Mouse (Mus musculus) forebrain, embryonic 12.5 days (tissue): ENCODE data around the gene H2-Aa. TPM values are rescaled to one million over a fixed set of nuclear protein-coding genes. Genes with fewer than 3 reads are reported as not detected.

Experiments used
- ATAC-seq: fragments of 200-750 bp; cut with Nextera tagmentation; 2 replicates; pipeline ENCODE4 v1.8.0; 2017; ENCODE audit warnings: moderate TSS enrichment; ENCODE audit not compliant: low FRiP score
- H3K27ac ChIP-seq: fragments of 300-500 bp; sonication (generic); 2 replicates; pipeline ENCODE4 v1.5.1; 2016; ENCODE audit warnings: mild to moderate bottlenecking
- H3K27me3 ChIP-seq: fragments of 300-500 bp; sonication (generic); 2 replicates; pipeline ENCODE4 v1.6.1; 2016; ENCODE audit warnings: mild to moderate bottlenecking
- H3K36me3 ChIP-seq: fragments of 300-500 bp; sonication (generic); replicated peaks from 2 replicates; pipeline ENCODE4 v1.6.1; 2016; ENCODE audit warnings: mild to moderate bottlenecking
- H3K4me1 ChIP-seq: fragments of 300-500 bp; sonication (generic); 2 replicates; pipeline ENCODE4 v1.6.1; 2016
- H3K4me2 ChIP-seq: fragments of 300-500 bp; sonication (generic); 2 replicates; pipeline ENCODE4 v1.6.1; 2016; ENCODE audit warnings: mild to moderate bottlenecking, moderate library complexity
- H3K4me3 ChIP-seq: fragments of 300-500 bp; sonication (generic); replicated peaks from 2 replicates; pipeline ENCODE4 v1.5.1; 2016; ENCODE audit warnings: mild to moderate bottlenecking
- H3K9ac ChIP-seq: fragments of 300-500 bp; sonication (generic); 2 replicates; pipeline ENCODE4 v1.6.1; 2016; ENCODE audit warnings: mild to moderate bottlenecking
- H3K9me3 ChIP-seq: fragments of 300-500 bp; sonication (generic); 2 replicates; pipeline ENCODE4 v1.6.1; 2016
- WGBS: fragments of 180-500 bp; shearing (Covaris S2); methylation state at CpG from one replicate; pipeline ENCODE4 v1.1.7; 2016; 5-methylcytosine and 5-hydroxymethylcytosine counted together
- polyA plus RNA-seq: library from polyadenylated mRNA; unstranded; fragments of >200 nt; fragmentation: Nextera tagmentation; extraction: Ambion mirVana; gene quantifications from 2 replicates; pipeline ENCODE4 v1.2.1, GENCODE M21; 2016

H2-Aa gene
- polyA plus RNA-seq, 1 experiment from 2014 or later: not detected

- Histone ChIP-seq H3K4me3 (no peak within 1 kb of the TSS), H3K4me2 (no peak within 1 kb of the TSS), H3K9me3 (no peaks in the 10 kb centered on the region), H3K27me3 (peaks cover 24% of the 10 kb centered on the region; the same call in 1 of the 2 replicates), H3K27ac (no peak within 1 kb of the TSS), H3K36me3 (no peaks in the 10 kb centered on the region), H3K4me1 (no peaks in the 10 kb centered on the region), H3K9ac (no peak within 1 kb of the TSS)
- ATAC-seq: no peak
- whole genome bisulfite sequencing: 73% methylated on average over 11 of the region's 11 CpGs
Observed at GRCm38 (mm10) chr17:34257594-34258375, 29.8 kb downstream of the H2-Aa start, which contains the start of gene H2-Ab1. Gene H2-Ab1 (plus strand): TSS chr17:34257689.

DNA sequence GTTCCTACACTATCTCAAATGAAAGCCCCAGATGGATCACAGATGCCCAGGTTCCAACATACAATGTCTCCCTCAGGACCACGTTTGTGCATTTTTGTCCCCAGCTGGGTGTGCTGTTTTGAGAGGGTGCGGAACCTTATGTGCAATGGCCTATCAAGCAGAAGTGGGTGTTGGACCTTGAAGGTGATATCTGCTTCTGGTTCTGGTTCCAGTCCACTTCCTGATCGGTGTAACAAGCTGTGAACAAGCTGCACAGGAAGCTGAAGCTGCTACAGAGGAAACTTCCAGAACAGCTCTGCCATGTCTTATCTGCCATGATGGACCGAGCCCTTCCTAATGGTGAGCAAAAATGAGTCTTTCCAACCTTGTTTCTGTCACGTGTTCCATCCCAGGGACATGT is 31.1 kb downstream of the H2-Aa start:
- Histone ChIP-seq H3K4me1 (no peaks in the 10 kb centered on the region), H3K9ac (no peak overlapping the region), H3K36me3 (no peaks in the 10 kb centered on the region), H3K4me2 (no peak overlapping the region), H3K4me3 (no peak overlapping the region), H3K9me3 (no peaks in the 10 kb centered on the region), H3K27me3 (peaks cover 13% of the 10 kb centered on the region; the same call in 1 of the 2 replicates), H3K27ac (no peak overlapping the region)
- no peak for ATAC-seq
- WGBS: 81% methylated on average over 5 of the region's 5 CpGs

DNA sequence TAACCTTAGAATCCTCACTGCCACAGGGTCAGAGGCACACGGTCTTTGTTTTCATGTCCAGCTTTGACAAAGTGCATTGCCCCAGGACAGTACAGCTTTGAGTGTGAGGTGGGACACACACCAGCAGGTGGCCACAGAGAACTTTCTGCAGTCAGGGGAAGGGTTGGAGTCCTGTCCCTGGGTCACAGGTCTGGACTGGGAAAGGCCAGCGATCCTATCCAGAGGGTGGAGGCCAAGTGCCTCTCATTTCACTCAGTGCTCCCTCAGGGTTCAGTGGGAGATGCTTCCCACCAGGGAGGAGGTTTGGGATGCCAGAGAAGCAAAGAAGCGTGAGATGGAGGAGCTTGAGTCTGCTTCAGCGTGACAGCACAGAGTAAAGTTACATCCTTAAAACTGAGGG is 36.0 kb downstream of the H2-Aa start:
- Histone ChIP-seq H3K4me1 (no peaks in the 10 kb centered on the region), H3K27ac (no peak overlapping the region), H3K9ac (no peak overlapping the region), H3K27me3 (0 out of 2 replicates have a peak, but pooled peaks cover 8% of the 10 kb centered on the region), H3K36me3 (no peaks in the 10 kb centered on the region), H3K4me3 (no peak overlapping the region), H3K9me3 (no peaks in the 10 kb centered on the region), H3K4me2 (no peak overlapping the region)
- no peak for ATAC-seq
- WGBS: 51% methylated on average over 4 of the region's 4 CpGs

DNA sequence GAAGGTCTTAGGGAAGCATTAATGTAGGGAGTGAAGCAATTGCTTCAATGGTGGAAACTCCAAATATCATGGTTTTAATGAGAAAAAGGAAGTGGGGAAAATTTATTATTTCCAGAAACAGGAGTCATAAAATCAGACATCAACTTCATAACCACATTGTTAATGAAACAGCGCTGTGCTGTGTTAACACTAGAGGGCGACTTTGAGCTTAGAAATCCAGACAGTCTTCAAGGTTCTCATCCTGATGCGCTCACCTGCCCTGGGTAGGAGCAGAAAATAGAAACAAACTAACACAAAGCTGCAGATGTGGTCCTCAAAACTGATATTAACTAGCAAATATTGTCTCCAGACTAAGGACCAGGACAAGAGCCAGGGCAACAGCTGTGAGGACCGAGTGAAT is 37.7 kb downstream of the H2-Aa start:
- Histone ChIP-seq H3K9ac (no peak overlapping the region), H3K27me3 (0 out of 2 replicates have a peak, but pooled peaks cover 5% of the 10 kb centered on the region), H3K27ac (no peak overlapping the region), H3K4me1 (no peaks in the 10 kb centered on the region), H3K9me3 (no peaks in the 10 kb centered on the region), H3K36me3 (no peaks in the 10 kb centered on the region), H3K4me3 (no peak overlapping the region), H3K4me2 (no peak overlapping the region)
- WGBS: 22% methylated on average over 4 of the region's 4 CpGs
- ATAC-seq: no peak

DNA sequence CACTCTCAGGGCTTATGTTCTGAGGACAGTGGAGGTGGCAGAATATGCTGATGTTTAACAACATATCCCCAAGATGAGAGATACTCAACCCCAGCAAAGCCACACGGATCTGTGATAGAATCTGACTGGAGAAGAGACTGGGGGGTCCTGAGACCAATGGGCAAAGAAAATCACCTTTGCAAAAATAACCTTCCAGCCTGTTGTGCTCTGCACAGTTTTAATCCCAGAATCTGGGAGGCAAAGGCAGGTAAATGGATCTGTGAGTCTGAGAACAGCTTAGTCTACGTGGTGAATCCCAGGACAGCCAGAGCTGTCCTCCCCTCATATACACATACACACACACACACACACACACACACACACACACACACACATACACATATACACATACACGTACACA is 38.3 kb downstream of the H2-Aa start:
- ATAC-seq: no peak
- 0 out of 2 replicates have a peak, but pooled peaks cover 5% of the 10 kb centered on the region for H3K27me3 ChIP-seq
- no peaks in the 10 kb centered on the region for H3K9me3 ChIP-seq
- no peaks in the 10 kb centered on the region for H3K4me1 ChIP-seq
- 39% methylated on average over 3 of the region's 3 CpGs for WGBS
- no peak overlapping the region for H3K4me2 ChIP-seq
- no peaks in the 10 kb centered on the region for H3K36me3 ChIP-seq
- no peak overlapping the region for H3K9ac ChIP-seq
- no peak overlapping the region for H3K27ac ChIP-seq
- H3K4me3 ChIP-seq: no peak overlapping the region

GRCm38 (mm10) chr17:34248764-34249163 is 38.9 kb downstream of the H2-Aa start:
- Histone ChIP-seq H3K36me3 (no peaks in the 10 kb centered on the region), H3K4me2 (no peak overlapping the region), H3K27ac (no peak overlapping the region), H3K4me1 (no peaks in the 10 kb centered on the region), H3K4me3 (no peak overlapping the region), H3K27me3 (0 out of 2 replicates have a peak, but pooled peaks cover 9% of the 10 kb centered on the region), H3K9ac (no peak overlapping the region), H3K9me3 (no peaks in the 10 kb centered on the region)
- 69% methylated on average over 2 of the region's 2 CpGs for WGBS
- no peak for ATAC-seq

DNA sequence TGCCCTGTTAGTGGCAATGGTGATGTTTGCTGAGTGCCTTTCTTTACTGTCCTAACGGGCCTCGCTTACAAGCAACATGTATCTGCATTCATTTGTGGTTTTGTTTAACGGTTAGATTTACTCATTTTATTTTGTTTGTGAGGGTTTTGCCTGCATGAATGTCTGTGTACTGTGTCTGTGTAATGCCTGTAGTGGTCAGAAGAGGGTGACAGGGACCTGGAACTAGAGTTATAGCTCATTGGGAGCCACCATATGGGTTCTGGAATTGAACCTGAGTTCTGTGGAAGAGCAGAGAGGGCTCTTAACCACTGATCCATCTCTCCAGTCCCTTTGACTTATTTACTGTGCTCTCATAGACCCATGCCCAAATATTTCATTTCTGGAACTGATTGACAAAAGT is 40.6 kb downstream of the H2-Aa start:
- Histone ChIP-seq H3K27ac (no peak overlapping the region), H3K4me3 (no peak overlapping the region), H3K27me3 (0 out of 2 replicates have a peak, but pooled peaks cover 10% of the 10 kb centered on the region), H3K9me3 (no peaks in the 10 kb centered on the region), H3K4me2 (no peak overlapping the region), H3K36me3 (no peaks in the 10 kb centered on the region), H3K4me1 (no peaks in the 10 kb centered on the region), H3K9ac (no peak overlapping the region)
- ATAC-seq: no peak
- WGBS: 91% methylated on average over 3 of the region's 3 CpGs

- Histone ChIP-seq H3K9ac (no peak overlapping the region), H3K4me1 (no peaks in the 10 kb centered on the region), H3K4me2 (no peak overlapping the region), H3K27me3 (0 out of 2 replicates have a peak, but pooled peaks cover 10% of the 10 kb centered on the region), H3K36me3 (no peaks in the 10 kb centered on the region), H3K4me3 (no peak overlapping the region), H3K27ac (no peak overlapping the region), H3K9me3 (no peaks in the 10 kb centered on the region)
- no peak for ATAC-seq
- 75% methylated on average over 4 of the region's 4 CpGs for WGBS
Observed at GRCm38 (mm10) chr17:34244656-34245055, 43.0 kb downstream of the H2-Aa start.

GRCm38 (mm10) chr17:34240916-34241315 is 46.7 kb downstream of the H2-Aa start:
- Histone ChIP-seq H3K36me3 (no peaks in the 10 kb centered on the region), H3K4me1 (no peaks in the 10 kb centered on the region), H3K9me3 (no peaks in the 10 kb centered on the region), H3K4me2 (no peak overlapping the region), H3K9ac (no peak overlapping the region), H3K4me3 (no peak overlapping the region), H3K27me3 (0 out of 2 replicates have a peak, but pooled peaks cover 6% of the 10 kb centered on the region), H3K27ac (no peak overlapping the region)
- 81% methylated on average over 6 of the region's 6 CpGs for WGBS
- no peak for ATAC-seq

DNA sequence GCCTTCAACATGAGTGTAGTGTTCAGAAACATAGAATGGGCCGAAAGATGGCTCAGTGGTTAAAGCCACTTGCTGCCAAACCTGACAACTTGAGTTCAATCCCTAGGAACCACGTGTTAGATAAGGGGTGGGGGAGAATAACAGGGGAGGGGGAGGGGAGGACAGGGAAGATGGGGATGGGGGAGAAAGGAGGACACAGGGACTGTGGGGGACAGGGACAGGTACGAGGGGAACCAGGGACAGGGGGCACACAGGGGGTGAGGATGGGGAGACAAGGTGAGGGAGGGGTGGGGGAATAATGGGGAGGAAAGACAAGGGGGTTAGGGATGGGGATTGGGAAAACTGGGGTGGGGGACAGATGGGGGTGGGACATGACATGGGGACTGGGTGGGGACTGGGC is 47.3 kb downstream of the H2-Aa start:
- no peak overlapping the region for H3K9ac ChIP-seq
- no peaks in the 10 kb centered on the region for H3K9me3 ChIP-seq
- 72% methylated on average over 3 of the region's 3 CpGs for WGBS
- no peak overlapping the region for H3K27ac ChIP-seq
- no peak overlapping the region for H3K4me2 ChIP-seq
- H3K27me3 ChIP-seq: 0 out of 2 replicates have a peak, but pooled peaks cover 6% of the 10 kb centered on the region
- H3K4me3 ChIP-seq: no peak overlapping the region
- H3K4me1 ChIP-seq: no peaks in the 10 kb centered on the region
- no peaks in the 10 kb centered on the region for H3K36me3 ChIP-seq
- no peak for ATAC-seq

DNA sequence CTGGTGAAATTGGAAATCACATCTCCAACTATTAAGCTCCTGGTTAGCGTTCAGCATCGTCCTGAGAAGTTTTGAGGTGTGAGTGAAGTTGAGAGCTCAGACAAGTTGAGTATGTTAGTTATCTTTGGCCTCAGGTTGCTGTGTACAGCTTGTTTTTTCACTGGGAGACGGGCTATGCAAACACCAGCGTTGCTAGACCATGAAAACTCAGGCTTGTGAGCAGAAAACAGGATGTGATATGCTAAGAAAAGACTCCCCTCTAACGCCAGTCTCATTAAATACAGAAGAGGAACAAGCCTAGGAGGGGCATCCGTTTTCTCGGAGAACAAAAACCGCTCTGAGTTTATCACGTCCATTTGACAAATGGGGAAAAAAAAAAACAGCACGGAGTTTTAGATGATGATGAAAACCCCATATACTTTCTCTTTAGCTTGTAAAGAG is 48.0 kb downstream of the H2-Aa start:
- Histone ChIP-seq H3K4me1 (no peaks in the 10 kb centered on the region), H3K9ac (no peak overlapping the region), H3K27ac (no peak overlapping the region), H3K9me3 (no peaks in the 10 kb centered on the region), H3K4me3 (no peak overlapping the region), H3K36me3 (no peaks in the 10 kb centered on the region), H3K4me2 (no peak overlapping the region), H3K27me3 (0 out of 2 replicates have a peak, but pooled peaks cover 6% of the 10 kb centered on the region)
- 79% methylated on average over 10 of the region's 10 CpGs for WGBS
- ATAC-seq: no peak

DNA sequence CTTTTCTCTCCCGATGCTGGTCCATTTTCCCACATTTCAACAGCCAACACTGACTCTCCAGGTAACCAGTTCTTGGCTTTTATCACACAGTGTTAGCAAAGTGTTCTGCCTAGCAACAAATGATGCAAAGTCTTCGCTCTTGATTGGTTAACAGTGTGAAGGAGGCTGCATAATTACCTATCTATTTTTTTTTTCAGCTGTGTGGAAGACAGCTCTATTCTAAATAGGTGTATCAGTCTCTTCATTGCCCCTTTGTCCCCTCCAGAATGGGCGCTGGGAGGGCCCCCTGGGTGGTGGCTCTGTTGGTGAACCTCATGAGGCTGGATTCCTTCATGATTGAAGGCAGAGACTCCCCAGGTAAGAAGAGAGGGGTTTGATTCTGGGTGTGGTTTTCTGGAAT is 48.9 kb downstream of the H2-Aa start, which contains the start of gene H2-Ob:
Gene H2-Ob, plus strand, starts transcription at position 198 of the 400 bp plus-strand sequence.
- Histone ChIP-seq H3K36me3 (no peaks in the 10 kb centered on the region), H3K4me2 (no peak within 1 kb of the TSS), H3K9me3 (no peaks in the 10 kb centered on the region), H3K9ac (no peak within 1 kb of the TSS), H3K27me3 (0 out of 2 replicates have a peak, but pooled peaks cover under 1% of the 10 kb centered on the region), H3K4me3 (no peak within 1 kb of the TSS), H3K4me1 (no peaks in the 10 kb centered on the region), H3K27ac (no peak within 1 kb of the TSS)
- WGBS: 62% methylated on average over 3 of the region's 3 CpGs
- ATAC-seq: no peak

- WGBS: 82% methylated on average over 3 of the region's 3 CpGs
- ATAC-seq: no peak
- Histone ChIP-seq H3K4me2 (no peak overlapping the region), H3K27me3 (no peaks in the 10 kb centered on the region), H3K27ac (no peak overlapping the region), H3K4me1 (no peaks in the 10 kb centered on the region), H3K36me3 (no peaks in the 10 kb centered on the region), H3K4me3 (no peak overlapping the region), H3K9me3 (no peaks in the 10 kb centered on the region), H3K9ac (no peak overlapping the region)
Observed at GRCm38 (mm10) chr17:34237741-34238140, 49.9 kb downstream of the H2-Aa start.
